Mouse (Mus musculus) heart, postnatal 25 days (tissue): ENCODE results near the gene Il4. TPM values are rescaled to one million over a fixed set of nuclear protein-coding genes. Genes with fewer than 3 reads are reported as not detected.

Experiments
- DNase-seq: peaks from one replicate; pipeline ENCODE4 v3.0.0; 2022; ENCODE audit warnings: low spot score
- intact Hi-C: fragments of 180-260 bp; cut with DNase I; formaldehyde crosslinking; loops from one replicate; pipeline ENCODE4 v1.15.1; 2025
- total RNA-seq, 2 experiments: library from RNA; stranded (reverse); gene quantifications; 2 replicates each; pipeline ENCODE4 v1.2.3; 2021

Gene Il4
- total RNA-seq, 2 experiments from 2014 or later, result not detected

DNA sequence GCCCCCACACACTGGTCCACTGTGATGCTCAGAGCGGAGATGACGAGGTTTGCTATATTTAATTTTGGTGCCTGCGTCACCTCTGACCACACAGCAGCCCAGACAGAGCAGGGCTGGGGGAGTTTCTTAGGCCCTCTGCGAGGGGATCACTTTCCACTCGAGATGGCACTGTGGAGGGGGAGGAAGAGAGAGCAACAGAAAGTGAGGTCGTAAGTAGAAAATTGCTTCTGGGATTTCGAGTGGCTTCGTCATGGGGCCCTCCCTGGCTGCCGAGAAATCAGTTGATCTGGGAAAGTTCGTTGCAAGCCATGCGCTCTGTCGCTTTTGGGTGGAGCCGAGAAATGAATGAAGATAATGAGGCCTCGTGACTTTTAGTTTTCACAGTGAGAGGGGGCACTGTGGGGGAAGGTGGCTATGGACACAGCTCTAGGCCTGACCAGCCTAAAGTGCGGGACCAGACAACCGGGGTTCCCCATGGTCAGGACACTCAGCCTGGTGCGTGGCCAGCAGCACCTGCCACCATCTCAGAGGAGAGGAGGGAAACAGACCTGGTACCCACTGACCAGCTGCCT lies 8.4 kb upstream of the Il4 start:
- DNase-seq, result no peak
- intact Hi-C loops, result loop anchor here (5.0 kb wide), 1 partner anchor 40 kb away; no protein-coding TSS in a partner anchor

DNA sequence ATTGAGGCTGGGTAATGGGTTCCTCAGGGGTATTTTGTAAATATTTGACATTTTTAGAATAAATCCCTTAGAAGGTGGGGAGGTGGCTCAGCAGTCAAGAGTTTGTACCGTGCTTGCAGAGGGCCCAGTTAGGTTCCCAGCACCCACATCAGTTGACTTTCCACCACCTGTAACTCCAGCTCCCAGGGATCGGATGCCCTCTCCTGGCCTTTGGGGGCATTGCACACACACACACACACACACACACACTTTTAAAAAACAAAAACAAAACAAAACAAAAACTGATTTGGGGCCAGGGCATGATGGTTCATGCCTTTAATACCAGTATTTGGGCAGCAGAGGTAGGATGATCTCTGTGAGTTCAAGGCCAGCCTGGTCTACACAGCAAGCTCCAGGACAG lies 5.7 kb upstream of the Il4 start:
- intact Hi-C loops, result no loop called here
- DNase-seq, result no peak

DNA sequence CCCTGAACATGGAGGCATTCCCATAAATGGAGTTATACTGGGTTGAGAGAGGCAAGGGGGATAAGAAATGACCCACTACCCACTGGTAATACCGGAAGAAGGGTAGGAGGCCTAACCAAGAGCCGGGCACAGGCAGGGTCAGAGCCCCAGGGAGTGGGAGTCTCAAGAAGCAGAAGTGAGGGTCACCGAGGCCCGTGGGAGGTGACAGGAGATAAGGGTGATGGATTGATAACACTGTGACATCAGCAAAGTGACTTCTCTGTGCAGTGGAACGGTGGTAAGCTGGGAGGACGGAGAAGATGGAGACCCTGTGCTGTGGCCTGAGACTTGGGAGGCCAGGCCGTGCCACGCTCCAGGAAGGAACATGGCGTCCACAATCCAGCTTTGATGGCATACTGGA lies 5.1 kb upstream of the Il4 start:
- DNase-seq, result no peak
- intact Hi-C loops, result no loop called here

DNA sequence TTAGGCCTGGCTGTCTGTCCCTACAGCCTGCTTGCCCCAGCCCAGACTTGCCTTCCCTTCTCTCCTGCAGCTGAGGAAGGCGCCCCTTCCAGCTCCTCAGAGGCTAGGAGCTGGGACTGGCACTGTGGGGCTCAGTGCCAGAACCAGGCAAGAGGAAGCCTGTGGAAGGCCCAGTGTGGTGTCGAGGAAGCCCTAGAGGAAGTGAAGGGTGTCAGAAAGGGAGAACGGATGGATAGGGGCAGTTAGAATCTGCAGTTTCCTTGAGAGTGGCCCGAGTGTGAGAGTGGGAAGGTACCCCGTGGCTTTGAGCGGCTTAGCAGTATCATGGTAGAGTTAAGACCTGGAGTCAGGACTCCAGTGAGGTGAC lies 4.0 kb upstream of the Il4 start:
- DNase-seq, result no peak
- intact Hi-C loops, result no loop called here

DNA sequence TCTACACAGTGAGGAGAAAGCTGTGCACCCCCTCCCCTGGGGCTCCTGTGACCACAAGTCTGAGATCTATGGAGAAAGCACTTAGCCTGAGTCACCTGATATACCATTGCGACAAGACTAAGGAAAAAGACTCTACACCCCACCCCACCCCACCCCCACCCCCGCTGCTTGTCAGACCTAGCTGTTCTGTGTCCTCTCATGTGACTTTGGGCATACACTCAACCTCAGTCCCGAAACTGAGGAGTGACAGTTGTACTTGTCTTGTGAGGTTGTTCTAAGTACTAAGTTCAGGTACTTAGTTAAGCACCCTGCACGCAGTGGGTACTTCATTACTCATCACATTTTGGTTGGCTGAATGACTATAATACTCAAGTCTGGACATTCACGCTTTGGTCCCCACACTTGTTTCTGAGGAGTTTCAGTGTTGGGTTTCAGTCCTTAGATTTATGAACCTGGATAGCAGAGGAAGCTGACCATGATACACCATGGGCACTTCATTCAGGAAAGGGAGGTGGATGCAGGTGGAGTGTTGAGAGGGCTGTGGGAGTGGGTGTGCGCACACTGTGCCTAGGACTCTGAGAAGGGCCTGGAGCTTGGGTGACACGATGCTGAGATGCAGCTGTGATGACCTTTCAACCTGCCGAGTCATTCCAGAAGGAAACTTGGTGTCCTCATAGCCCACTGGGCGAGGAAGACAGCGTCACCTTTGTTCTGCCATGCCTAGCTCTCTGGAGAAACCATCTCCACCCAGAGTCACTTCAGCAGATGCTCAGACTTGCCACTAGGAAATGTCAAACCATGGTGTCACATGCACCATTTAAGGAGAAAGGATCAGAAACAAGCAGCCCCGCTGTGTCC lies 3.3 kb upstream of the Il4 start:
- intact Hi-C loops, result no loop called here
- DNase-seq, result no peak

DNA sequence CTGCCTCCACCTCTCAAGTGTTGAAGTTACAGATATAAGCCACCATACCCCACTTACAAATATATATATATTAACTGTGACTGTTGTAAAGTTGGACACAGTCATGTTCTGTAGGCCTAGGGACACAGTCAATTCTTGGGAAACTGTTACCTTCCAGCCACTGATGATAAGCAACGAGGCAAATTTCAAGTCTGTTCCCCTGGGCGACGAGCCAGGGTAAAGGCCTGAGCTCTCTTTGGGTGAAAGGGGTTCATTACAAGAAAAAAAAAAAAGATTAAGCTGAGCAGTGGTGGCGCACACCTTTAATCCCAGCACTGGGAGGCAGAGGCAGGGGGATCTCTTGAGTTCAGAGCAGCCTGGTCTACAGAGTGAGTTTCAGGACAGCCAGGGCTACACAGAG lies 1.6 kb upstream of the Il4 start:
- intact Hi-C loops, result no loop called here
- DNase-seq, result no peak

DNA sequence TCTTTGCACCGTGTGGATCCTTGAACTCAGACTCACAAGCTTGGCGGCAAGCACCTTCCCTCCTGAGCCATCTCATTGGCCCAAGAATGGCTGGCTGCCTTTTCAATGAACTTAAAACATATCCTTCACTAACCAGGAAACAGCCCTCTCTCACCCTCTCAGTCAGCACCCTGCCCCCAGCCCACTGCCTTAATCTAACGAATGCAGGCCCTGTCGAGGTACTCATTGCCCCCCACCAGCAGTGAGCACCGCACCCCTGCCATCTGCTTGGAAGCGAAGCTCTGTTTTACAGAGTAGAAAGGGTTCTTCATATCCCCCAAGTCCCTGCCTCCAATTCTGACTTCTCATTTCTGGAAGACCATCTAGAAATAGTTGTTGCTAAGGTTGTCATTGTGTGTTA lies 959 bp upstream of the Il4 start:
- DNase-seq, result no peak
- intact Hi-C loops, result no loop called here

DNA sequence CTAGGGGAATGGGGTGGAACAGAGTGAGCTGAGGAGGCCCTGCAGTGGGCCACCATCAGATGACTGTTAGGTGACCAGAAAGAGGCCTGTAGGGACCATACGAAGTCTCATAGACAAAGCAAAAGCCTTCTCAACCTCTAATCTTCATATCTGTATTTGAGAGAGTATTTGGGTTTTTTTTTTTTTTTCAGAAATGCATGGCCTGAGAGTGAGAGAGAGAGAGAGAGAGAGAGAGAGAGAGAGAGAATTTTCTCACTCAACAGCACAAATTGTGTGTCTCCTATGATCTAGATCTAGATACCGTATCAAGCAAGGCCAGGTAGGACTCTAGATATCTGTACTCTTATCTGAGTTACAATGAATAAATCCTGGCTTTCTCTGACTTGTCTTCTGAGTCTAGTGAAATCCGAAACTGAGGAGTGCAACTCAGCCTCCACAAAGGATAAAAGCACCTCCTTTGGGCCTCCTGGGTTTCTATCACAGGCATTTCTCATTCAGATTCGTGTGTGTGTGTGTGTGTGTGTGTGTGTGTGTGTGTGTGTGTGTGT lies 833 bp downstream of the Il4 start:
- no peak for DNase-seq
- intact Hi-C loops, result no loop called here

DNA sequence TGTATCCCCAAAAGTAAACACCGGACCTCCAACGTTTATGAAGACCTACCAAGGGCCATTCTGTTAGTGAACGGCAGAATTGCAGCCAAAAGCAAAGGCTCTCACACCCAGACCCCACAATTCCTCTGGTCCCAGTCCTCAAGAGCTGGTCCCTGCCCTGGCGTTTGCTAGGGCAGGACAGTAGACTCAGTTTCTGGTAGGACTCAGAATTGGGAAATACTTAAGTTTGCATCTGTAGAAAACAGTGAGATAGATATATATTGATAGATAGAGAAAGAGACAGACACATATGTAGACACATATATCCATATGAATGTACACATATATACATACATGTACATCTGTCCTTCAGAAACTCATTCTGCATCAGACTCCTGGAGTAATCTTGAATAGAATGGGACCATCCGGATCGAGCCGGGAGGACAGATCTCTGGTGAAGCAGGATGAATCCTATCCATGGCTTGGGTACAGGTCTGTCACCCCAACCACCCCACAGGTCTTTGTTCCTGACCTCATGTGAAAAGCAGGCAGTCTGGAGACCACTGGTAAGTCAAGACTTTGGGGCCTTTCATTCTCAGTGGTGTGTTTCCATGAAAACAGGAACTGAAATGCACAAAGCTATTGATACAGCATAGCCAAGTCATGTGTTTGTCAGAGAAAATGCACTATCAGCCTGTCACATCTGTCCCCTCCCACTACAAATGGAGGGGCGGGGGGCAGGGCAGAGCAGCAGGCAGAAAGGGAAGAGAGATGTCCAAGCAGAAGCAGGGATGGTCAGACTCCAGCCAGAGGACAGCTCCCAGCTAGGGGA lies 1.5 kb downstream of the Il4 start:
- intact Hi-C loops, result no loop called here
- no peak for DNase-seq

DNA sequence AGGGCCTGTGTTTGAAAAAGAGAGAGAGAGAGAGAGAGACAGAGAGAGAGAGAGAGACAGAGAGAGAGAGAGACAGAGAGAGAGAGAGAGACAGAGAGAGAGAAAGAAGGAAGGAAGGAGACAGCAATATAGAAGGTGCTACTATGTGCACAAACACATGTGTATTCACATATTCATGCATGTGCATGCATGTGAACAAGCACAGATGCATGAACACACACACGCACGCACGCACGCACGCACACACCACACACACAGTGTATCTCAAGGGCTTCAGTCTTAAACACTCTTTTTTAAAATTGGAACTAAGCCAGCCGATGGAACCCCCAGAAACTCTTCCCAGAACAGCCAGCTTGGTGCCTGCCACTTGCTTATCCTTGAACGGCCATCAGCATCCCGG lies 2.9 kb downstream of the Il4 start:
- intact Hi-C loops, result no loop called here
- no peak for DNase-seq

DNA sequence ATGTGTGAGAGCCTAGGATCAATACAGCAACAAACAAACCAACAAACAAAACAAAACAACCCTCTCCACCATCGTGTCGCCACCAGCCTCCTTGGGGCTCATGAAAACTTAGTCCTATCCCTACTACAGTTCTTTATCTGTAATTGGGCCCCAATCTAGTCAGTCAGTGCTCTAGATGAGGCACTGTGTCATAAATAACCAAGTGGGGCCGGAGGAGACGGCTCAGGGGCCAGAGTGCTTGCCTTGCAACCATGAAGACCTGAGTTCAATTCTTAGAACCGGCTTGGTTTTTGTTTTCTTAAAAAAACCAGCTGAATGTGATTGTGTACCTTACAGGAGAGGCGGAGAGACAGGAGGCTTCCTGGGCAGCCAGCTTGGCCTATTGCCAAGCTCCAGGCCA lies 3.3 kb downstream of the Il4 start:
- intact Hi-C loops, result no loop called here
- DNase-seq, result no peak

DNA sequence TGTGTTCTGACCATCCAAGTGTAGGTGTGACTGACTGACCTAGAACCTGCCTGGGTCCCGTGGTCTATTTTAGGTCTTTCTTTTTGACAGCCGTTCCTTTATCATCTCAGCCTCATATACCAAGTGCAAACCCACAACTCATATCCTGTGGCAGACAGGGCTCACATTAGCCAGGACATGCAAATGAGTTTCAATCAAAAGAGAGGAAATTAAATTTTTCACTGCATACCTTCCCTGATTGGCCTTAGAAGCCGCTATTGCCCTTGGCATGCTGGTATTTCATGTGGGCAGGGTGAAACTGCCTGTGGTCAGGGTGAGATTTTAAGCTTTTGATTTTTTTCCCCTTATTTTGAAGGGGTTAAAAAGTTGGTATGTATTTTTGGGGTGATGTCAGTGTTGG lies 8.8 kb downstream of the Il4 start:
- DNase-seq, result no peak
- intact Hi-C loops, result no loop called here

DNA sequence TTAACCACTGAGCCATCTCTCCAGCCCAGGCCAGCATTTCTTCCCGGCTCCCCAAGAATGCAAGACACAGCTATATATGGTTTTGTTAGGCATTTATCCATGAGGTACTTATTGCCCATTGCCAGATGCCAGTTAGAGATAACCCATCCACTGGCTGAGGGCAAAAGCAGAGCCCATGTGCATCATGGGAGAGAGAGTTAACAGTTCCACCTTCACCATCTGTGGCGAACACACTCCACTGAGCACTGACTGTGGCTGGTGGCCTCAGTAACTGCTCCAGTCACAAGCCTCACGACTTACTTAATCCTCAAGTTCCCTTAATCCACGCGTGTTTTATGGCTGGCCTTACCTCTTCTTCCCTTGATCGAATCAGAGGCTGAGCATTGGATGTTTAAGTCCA lies 9.2 kb downstream of the Il4 start:
- intact Hi-C loops, result no loop called here
- no peak for DNase-seq

DNA sequence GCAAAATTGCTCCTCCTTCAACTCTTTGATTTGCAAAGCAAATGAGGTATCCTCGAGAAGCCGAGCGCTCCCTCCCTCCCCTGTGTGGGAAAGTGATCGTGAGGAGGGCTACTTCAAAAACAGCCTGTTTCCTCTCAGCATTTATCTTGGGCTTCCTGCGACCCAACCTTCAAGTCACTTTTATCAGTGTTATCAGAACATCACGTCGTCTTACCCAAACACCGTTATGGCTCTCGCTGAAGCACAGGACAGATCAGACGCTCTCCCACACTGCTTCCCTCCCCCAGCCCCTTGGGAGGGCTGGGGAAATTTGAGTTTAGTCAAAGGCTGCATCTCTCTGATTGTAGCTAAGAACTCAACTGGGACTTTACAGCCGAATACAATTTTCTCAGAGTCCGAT lies 12.9 kb downstream of the Il4 start:
- no peak for DNase-seq
- intact Hi-C loops, result no loop called here

DNA sequence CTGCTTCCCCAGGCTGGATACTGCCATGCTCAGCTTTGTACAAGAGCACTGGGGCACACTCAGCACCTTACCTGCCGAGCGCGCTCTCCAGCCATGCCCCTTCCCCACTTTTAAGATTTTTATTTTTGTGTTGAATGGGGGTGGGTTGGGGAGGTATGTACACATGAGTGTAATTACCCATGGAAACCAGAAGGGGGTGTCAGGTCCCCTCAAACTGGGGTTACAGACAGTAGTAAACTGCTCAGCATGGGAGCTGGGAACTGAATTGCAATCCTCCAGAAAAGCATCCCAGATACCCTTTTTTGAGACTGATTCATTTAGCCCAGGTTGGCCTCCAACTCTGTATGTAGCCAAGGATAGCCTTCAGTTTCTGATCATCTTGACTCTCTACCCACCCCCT lies 13.5 kb downstream of the Il4 start:
- no peak for DNase-seq
- intact Hi-C loops, result no loop called here

DNA sequence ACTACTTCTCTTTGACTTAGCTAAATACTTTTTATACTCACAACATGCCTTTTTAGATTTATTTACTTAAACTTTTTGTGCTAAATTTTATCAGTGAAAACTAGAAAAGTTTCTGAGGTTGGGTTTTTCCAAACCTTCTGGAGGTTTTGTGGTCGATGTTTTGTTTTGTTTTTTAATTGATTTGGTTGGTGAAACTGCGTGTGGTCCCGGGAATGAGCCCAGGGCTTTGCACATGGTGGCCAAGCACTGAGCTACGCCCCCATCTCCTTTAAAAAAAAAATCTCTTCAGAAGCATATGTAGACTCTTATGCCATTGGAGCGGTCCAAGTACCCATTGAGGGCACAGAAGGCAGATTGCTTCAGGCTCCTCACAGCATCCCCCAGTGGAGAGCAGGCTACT lies 27.4 kb downstream of the Il4 start:
- DNase-seq, result no peak
- intact Hi-C loops, result no loop called here

DNA sequence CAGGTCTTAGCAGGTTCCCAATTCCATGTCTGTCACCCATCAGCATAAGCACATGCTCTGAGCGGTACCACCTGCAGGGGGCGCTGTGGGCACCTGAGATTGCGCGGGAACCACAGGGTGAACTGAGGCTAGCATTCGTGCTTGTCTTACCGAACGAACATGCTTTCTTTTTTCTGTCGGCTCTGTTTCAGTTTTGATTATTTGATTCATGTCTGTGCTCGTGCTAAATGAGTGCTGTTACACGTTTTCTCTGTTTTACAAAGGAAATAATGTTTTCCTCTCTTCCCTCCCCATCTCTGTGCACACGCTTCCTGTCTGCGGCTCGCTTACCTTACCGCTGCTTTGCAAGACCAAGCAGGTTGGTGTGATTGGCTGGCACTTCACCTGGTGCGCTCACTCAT lies 28.1 kb downstream of the Il4 start:
- no peak for DNase-seq

DNA sequence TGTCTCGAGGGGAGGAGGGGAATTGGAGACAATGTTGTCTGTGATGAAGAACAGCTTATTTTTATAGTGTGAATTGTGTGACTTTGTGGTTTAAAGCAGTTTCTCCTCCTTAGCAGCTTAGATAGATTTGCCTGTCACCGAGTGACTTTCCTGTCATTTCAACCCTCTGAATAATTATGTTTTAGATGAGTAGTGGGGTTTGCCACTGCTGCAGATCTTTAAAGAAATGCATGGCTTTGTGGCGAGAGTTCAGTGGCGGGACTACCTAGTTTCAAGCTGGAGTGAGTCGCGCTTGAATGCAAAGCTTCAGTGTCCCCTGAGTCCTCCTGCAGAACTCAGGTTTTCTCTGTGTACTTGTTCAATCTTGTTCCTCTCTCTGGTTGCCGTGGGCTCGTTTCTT lies 30.2 kb downstream of the Il4 start:
- DNase-seq, result no peak
- intact Hi-C loops, result loop anchor here (5.0 to 10.0 kb wide), 2 partner anchors 39 to 147 kb away; no protein-coding TSS in a partner anchor

More for the DNA sequence above, 28.1 kb downstream of the Il4 start:
- intact Hi-C loops, result no loop called here

DNA sequence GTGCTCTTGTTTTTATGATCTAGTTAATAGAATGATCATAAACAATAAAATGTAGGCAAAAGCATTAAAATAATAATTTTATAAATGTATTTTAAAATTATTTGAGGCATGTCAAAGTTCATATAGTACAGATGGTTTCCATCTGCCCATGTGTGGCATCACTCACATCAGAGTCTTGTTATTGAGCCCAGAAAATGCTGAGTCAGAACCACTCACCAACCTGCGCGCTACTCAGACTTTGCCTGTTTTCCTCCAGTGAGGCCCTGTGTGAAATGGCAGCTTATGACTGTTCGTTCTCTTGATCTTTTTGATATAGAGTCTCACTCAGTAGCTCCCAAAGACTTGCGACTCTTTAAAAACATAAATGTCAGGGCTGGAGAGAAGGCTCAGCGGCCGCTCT lies 33.0 kb downstream of the Il4 start:
- no peak for DNase-seq
- intact Hi-C loops, result loop anchor here (5.0 to 10.0 kb wide), 2 partner anchors 42 to 149 kb away; no protein-coding TSS in a partner anchor

DNA sequence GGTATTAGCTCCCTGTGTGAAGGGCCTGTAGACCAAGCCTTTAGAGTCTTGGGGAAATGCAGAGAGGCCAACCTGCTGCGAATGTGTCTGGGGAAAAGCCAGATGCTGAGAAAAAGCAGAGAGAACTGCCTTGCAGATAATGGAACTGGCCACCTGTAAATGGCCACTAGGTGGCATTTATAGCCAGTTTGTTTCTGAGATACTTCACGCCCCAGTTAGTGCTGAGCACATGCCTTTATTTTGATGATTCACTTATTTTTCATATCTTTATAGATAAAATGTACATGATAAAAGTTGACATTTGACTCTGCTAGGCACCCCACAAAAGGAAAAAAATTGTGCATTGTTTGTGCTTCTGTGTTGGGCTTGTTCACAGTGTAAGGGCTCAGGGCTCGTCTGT lies 33.6 kb downstream of the Il4 start:
- intact Hi-C loops, result loop anchor here (5.0 to 10.0 kb wide), 4 partner anchors 42 to 150 kb away; partner anchors contain the start of gene Gm9837
- no peak for DNase-seq

DNA sequence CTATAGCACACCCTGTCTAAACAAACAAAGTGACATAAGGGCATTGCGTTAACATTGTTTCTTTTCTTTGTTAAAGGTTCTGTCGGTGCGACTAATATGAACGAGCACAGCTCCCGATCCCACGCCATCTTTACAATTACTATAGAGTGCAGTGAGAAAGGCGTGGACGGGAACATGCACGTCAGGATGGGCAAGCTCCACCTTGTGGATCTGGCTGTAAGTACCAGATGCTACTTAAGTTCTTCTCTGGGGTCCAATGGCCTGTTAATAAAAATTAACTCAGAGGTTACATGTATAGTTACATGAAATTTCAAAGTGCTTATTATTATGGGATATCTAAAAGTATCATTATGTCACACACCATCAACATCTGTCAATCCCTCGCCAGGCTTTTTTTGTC lies 35.3 kb downstream of the Il4 start:
- no peak for DNase-seq
- intact Hi-C loops, result loop anchor here (5.0 to 10.0 kb wide), 3 partner anchors 56 to 152 kb away; partner anchors contain the start of gene Gm9837
